Mouse (Mus musculus): ENCODE data around the gene Tmc5. TPM values are rescaled to one million over a fixed set of nuclear protein-coding genes. Genes with fewer than 3 reads are reported as not detected.

Tmc5 gene
- total and polyA plus RNA-seq, 2 experiments from 2014 or later: 0.14 TPM; not detected in 1

- Histone ChIP-seq H3K4me1 (ENCODE audit: control insufficient read depth, insufficient read depth) (no peaks in the 10 kb centered on the region), H3K4me2 (ENCODE audit: low read depth, low read length) (no peak overlapping the region), H3K9me3 (replicated peaks; ENCODE audit: control insufficient read depth, low read length) (no peaks in the 10 kb centered on the region), H3K4me3 (ENCODE audit: low read depth, low read length) (no peak overlapping the region), H3K27me3 (ENCODE audit: control insufficient read depth, insufficient read depth, low read length) (0 out of 2 replicates have a peak, but pooled peaks cover 2% of the 10 kb centered on the region), H3K27ac (ENCODE audit: low read depth) (no peak overlapping the region), H3K9ac (replicated peaks; ENCODE audit: low read depth, low read length) (no peak overlapping the region), H3K36me3 (replicated peaks; ENCODE audit: control insufficient read depth, insufficient read depth, low read length) (peaks cover 80% of the 10 kb centered on the region)
- DNase-seq (ENCODE audit: low spot score) (no peak), ATAC-seq (ENCODE audit: insufficient read depth, low read depth) (no peak)
- no peak for TF ChIP-seq EP300 (IDR thresholded peaks at IDR 0.05; ENCODE audit: low read depth)
- no peak for TF ChIP-seq CTCF (IDR thresholded peaks at IDR 0.05; ENCODE audit: low read depth)
- 94% methylated on average over 2 of the region's 2 CpGs for WGBS
Observed at GRCm38 (mm10) chr7:118691287-118691686, 94.2 kb downstream of the Tmc5 start.

GRCm38 (mm10) chr7:118696146-118696545 lies 99.0 kb downstream of the Tmc5 start:
- DNase-seq (ENCODE audit: low spot score) (no peak), ATAC-seq (ENCODE audit: insufficient read depth, low read depth) (no peak)
- Histone ChIP-seq H3K9ac (replicated peaks; ENCODE audit: low read depth, low read length) (no peak overlapping the region), H3K9me3 (replicated peaks; ENCODE audit: control insufficient read depth, low read length) (no peaks in the 10 kb centered on the region), H3K27ac (ENCODE audit: low read depth) (no peak overlapping the region), H3K4me2 (ENCODE audit: low read depth, low read length) (no peak overlapping the region), H3K4me3 (ENCODE audit: low read depth, low read length) (no peak overlapping the region), H3K27me3 (ENCODE audit: control insufficient read depth, insufficient read depth, low read length) (no peaks in the 10 kb centered on the region), H3K4me1 (ENCODE audit: control insufficient read depth, insufficient read depth) (no peaks in the 10 kb centered on the region), H3K36me3 (replicated peaks; ENCODE audit: control insufficient read depth, insufficient read depth, low read length) (peaks cover 74% of the 10 kb centered on the region)
- TF ChIP-seq EP300 (IDR thresholded peaks at IDR 0.05; ENCODE audit: low read depth): no peak
- 96% methylated on average over 6 of the region's 6 CpGs for WGBS

DNA sequence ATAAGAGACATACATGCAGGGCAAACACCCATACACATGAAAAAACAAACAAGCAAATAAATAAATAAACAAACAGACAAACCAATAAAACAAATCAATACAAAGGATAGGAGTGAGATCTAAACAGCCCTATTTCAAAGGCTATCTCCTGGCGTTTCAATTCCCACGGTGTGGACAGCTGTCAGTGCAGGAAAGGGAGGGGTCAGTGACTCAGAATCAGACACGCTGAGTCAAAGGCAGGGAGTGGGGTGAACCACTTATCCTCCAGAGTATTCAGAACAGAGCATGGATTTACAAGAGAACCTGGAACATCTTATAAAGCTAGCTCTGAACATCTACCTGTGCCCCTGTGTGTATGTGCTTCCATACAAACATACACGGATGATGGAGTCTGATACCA lies 100.1 kb downstream of the Tmc5 start:
- ATAC-seq (ENCODE audit: insufficient read depth, low read depth) (no peak), DNase-seq (ENCODE audit: low spot score) (no peak)
- TF ChIP-seq CTCF (IDR thresholded peaks at IDR 0.05; ENCODE audit: low read depth) (no peak), EP300 (IDR thresholded peaks at IDR 0.05; ENCODE audit: low read depth) (no peak)
- Histone ChIP-seq H3K4me1 (ENCODE audit: control insufficient read depth, insufficient read depth) (no peaks in the 10 kb centered on the region), H3K36me3 (replicated peaks; ENCODE audit: control insufficient read depth, insufficient read depth, low read length) (peaks cover 63% of the 10 kb centered on the region), H3K27me3 (ENCODE audit: control insufficient read depth, insufficient read depth, low read length) (no peaks in the 10 kb centered on the region), H3K9ac (replicated peaks; ENCODE audit: low read depth, low read length) (no peak overlapping the region), H3K9me3 (replicated peaks; ENCODE audit: control insufficient read depth, low read length) (no peaks in the 10 kb centered on the region), H3K27ac (ENCODE audit: low read depth) (no peak overlapping the region), H3K4me3 (ENCODE audit: low read depth, low read length) (no peak overlapping the region), H3K4me2 (ENCODE audit: low read depth, low read length) (no peak overlapping the region)
- 61% methylated on average over 4 of the region's 4 CpGs for WGBS

DNA sequence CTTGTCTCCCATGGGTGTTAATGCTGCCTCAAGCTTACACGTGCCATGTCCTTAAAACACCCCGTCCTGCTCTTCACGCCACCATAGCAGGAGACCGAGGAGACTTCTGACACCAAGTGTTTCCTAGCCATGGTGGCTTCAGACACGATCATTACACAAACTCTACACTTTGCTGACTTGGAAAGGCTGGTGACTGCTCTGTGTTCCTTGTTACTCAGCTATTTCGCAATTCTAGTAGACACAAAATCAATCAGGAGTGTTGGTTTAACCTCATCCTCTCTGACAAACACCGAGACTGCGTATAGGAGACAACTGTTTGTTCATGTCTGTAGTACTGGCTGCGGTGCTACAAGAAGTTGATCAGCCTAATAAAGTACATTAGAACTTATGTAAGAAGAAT lies 101.8 kb downstream of the Tmc5 start:
- peaks cover 50% of the 10 kb centered on the region for H3K36me3 ChIP-seq (replicated peaks; ENCODE audit: control insufficient read depth, insufficient read depth, low read length)
- TF ChIP-seq EP300 (IDR thresholded peaks at IDR 0.05; ENCODE audit: low read depth): no peak
- no peak for TF ChIP-seq CTCF (IDR thresholded peaks at IDR 0.05; ENCODE audit: low read depth)

GRCm38 (mm10) chr7:118703144-118703561 lies 106.1 kb downstream of the Tmc5 start:
- H3K36me3 ChIP-seq (replicated peaks; ENCODE audit: control insufficient read depth, insufficient read depth, low read length): peaks cover 14% of the 10 kb centered on the region
- no peak overlapping the region for H3K9ac ChIP-seq (replicated peaks; ENCODE audit: low read depth, low read length)
- H3K9me3 ChIP-seq (replicated peaks; ENCODE audit: control insufficient read depth, low read length): no peaks in the 10 kb centered on the region
- 77% methylated on average over 15 of the region's 15 CpGs for WGBS
- TF ChIP-seq CTCF (IDR thresholded peaks at IDR 0.05; ENCODE audit: low read depth) (no peak), EP300 (IDR thresholded peaks at IDR 0.05; ENCODE audit: low read depth) (no peak)
- H3K27me3 ChIP-seq (ENCODE audit: control insufficient read depth, insufficient read depth, low read length): no peaks in the 10 kb centered on the region
- no peak overlapping the region for H3K4me3 ChIP-seq (ENCODE audit: low read depth, low read length)
- H3K4me2 ChIP-seq (ENCODE audit: low read depth, low read length): no peak overlapping the region
- DNase-seq (ENCODE audit: low spot score) (no peak), ATAC-seq (ENCODE audit: insufficient read depth, low read depth) (no peak)
- H3K4me1 ChIP-seq (ENCODE audit: control insufficient read depth, insufficient read depth): peaks cover 15% of the 10 kb centered on the region
- H3K27ac ChIP-seq (ENCODE audit: low read depth): no peak overlapping the region

More for the DNA sequence above, 101.8 kb downstream of the Tmc5 start:
- no peak overlapping the region for H3K4me3 ChIP-seq (ENCODE audit: low read depth, low read length)
- no peak overlapping the region for H3K27ac ChIP-seq (ENCODE audit: low read depth)
- H3K27me3 ChIP-seq (ENCODE audit: control insufficient read depth, insufficient read depth, low read length): no peaks in the 10 kb centered on the region
- ATAC-seq (ENCODE audit: insufficient read depth, low read depth) (no peak), DNase-seq (ENCODE audit: low spot score) (no peak)
- no peaks in the 10 kb centered on the region for H3K9me3 ChIP-seq (replicated peaks; ENCODE audit: control insufficient read depth, low read length)
- 91% methylated on average over 9 of the region's 9 CpGs for WGBS
- H3K4me1 ChIP-seq (ENCODE audit: control insufficient read depth, insufficient read depth): peaks cover under 1% of the 10 kb centered on the region; the same call in 1 of the 2 replicates
- no peak overlapping the region for H3K4me2 ChIP-seq (ENCODE audit: low read depth, low read length)
- H3K9ac ChIP-seq (replicated peaks; ENCODE audit: low read depth, low read length): no peak overlapping the region

All from heart, postnatal 0 days (tissue).